Mouse (Mus musculus): ENCODE measurements around the gene Pdpr. TPM values are rescaled to one million over a fixed set of nuclear protein-coding genes. Genes with fewer than 3 reads are reported as not detected.
"Not testable (repeated sequence)": the region's sequence is repeated elsewhere in the genome, so short reads cannot be mapped to it uniquely, and the experiment has no call there.

Gene Pdpr
- polyA plus RNA-seq, 1 experiment: 12.2 TPM

GRCm38 (mm10) chr8:111056691-111057293 is 37.6 kb upstream of the Pdpr start:
- Histone ChIP-seq H3K4me3 (ENCODE audit: control insufficient read depth, low read depth, low read length) (peak overlapping the region; percentile 86), H3K36me3 (ENCODE audit: control insufficient read depth, insufficient read depth, low read length) (no peaks in the 10 kb centered on the region; the same call in 1 of the 2 replicates), H3K27me3 (ENCODE audit: control insufficient read depth, insufficient read depth, low read length) (no peaks in the 10 kb centered on the region), H3K27ac (ENCODE audit: control insufficient read depth, insufficient read depth, low read depth, low read length) (peak overlapping the region; percentile 78), H3K4me1 (ENCODE audit: control insufficient read depth, insufficient read depth, low read length) (peaks cover 10% of the 10 kb centered on the region)
- TF ChIP-seq POLR2A (IDR thresholded peaks at IDR 0.05; ENCODE audit: control insufficient read depth, low read depth, low read length) (no peak), CTCF (IDR thresholded peaks at IDR 0.05; ENCODE audit: control insufficient read depth, insufficient read depth, insufficient replicate concordance, low read depth, low read length) (no peak)

GRCm38 (mm10) chr8:111058946-111059572 is 35.4 kb upstream of the Pdpr start:
- no peaks in the 10 kb centered on the region for H3K27me3 ChIP-seq (ENCODE audit: control insufficient read depth, insufficient read depth, low read length)
- H3K27ac ChIP-seq (ENCODE audit: control insufficient read depth, insufficient read depth, low read depth, low read length): no peak overlapping the region
- TF ChIP-seq POLR2A (IDR thresholded peaks at IDR 0.05; ENCODE audit: control insufficient read depth, low read depth, low read length) (no peak), CTCF (IDR thresholded peaks at IDR 0.05; ENCODE audit: control insufficient read depth, insufficient read depth, insufficient replicate concordance, low read depth, low read length) (no peak)
- peaks cover 15% of the 10 kb centered on the region for H3K4me1 ChIP-seq (ENCODE audit: control insufficient read depth, insufficient read depth, low read length)
- H3K4me3 ChIP-seq (ENCODE audit: control insufficient read depth, low read depth, low read length): no peak overlapping the region
- no peaks in the 10 kb centered on the region for H3K36me3 ChIP-seq (ENCODE audit: control insufficient read depth, insufficient read depth, low read length)

- TF ChIP-seq POLR2A (IDR thresholded peaks at IDR 0.05; ENCODE audit: control insufficient read depth, low read depth, low read length): no peak
- TF ChIP-seq CTCF (IDR thresholded peaks at IDR 0.05; ENCODE audit: control insufficient read depth, insufficient read depth, insufficient replicate concordance, low read depth, low read length): no peak
- Histone ChIP-seq H3K4me3 (ENCODE audit: control insufficient read depth, low read depth, low read length) (peak overlapping the region; percentile 76), H3K27ac (ENCODE audit: control insufficient read depth, insufficient read depth, low read depth, low read length) (no peak overlapping the region), H3K27me3 (ENCODE audit: control insufficient read depth, insufficient read depth, low read length) (no peaks in the 10 kb centered on the region), H3K4me1 (ENCODE audit: control insufficient read depth, insufficient read depth, low read length) (peaks cover 15% of the 10 kb centered on the region), H3K36me3 (ENCODE audit: control insufficient read depth, insufficient read depth, low read length) (no peaks in the 10 kb centered on the region)
Observed at GRCm38 (mm10) chr8:111061688-111062071, 32.8 kb upstream of the Pdpr start.

DNA sequence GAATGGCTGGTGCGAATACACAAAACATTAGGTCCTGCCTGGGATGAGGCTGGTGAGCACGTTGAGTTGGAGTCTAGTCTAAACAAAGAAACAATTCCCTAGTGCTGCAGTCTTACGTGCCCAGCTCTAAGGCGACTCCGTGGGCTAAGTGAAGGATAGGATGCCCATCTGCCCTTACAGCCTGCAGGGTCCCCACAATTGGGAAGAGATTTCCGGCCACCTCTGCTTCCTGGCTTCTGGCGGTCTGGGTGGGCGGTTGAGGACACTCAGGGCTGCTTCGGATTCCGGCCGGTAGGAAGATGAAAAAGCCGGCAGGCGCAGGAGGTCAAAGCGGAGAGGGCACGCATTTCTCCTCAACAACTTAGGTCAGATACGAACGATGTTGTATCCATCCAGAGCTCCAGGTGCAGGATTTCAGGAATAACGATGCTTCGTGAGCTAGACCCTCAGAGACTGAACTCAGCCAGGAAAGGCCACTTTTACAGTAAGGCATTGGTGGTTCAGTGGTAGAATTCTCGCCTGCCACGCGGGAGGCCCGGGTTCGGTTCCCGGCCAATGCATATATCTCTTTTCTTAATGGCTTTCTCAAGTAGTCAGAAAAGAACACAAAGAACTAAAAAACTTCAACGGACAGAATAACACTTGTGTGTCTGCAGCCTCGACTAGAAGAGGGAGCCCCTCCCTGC is 32.2 kb upstream of the Pdpr start:
- Histone ChIP-seq H3K36me3 (ENCODE audit: control insufficient read depth, insufficient read depth, low read length) (no peaks in the 10 kb centered on the region), H3K27ac (ENCODE audit: control insufficient read depth, insufficient read depth, low read depth, low read length) (no peak overlapping the region), H3K27me3 (ENCODE audit: control insufficient read depth, insufficient read depth, low read length) (no peaks in the 10 kb centered on the region), H3K4me1 (ENCODE audit: control insufficient read depth, insufficient read depth, low read length) (peaks cover 9% of the 10 kb centered on the region), H3K4me3 (ENCODE audit: control insufficient read depth, low read depth, low read length) (peak overlapping the region; percentile 76)
- TF ChIP-seq CTCF (IDR thresholded peaks at IDR 0.05; ENCODE audit: control insufficient read depth, insufficient read depth, insufficient replicate concordance, low read depth, low read length): no peak
- no peak for TF ChIP-seq POLR2A (IDR thresholded peaks at IDR 0.05; ENCODE audit: control insufficient read depth, low read depth, low read length)

DNA sequence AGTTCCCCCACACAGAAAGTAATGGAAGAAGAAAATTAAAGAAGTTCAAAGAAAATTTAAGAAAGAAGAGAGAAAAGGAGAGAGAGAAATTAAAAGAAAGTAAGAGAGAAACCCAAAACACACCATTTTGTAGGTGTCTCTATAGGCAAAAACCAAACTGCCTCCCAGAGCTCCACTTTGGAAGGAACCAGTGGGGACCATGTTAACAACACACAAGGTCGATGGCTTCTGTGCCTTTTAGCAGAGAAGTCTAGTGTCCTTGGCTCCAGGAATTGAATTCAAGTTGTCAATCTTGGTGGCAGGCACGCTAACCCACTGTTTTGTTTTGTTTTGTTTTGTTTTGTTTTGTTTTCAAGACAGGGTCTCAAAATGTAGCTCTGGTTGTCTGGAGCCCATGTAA is 31.5 kb upstream of the Pdpr start:
- TF ChIP-seq POLR2A (IDR thresholded peaks at IDR 0.05; ENCODE audit: control insufficient read depth, low read depth, low read length) (no peak), CTCF (IDR thresholded peaks at IDR 0.05; ENCODE audit: control insufficient read depth, insufficient read depth, insufficient replicate concordance, low read depth, low read length) (no peak)
- Histone ChIP-seq H3K4me1 (ENCODE audit: control insufficient read depth, insufficient read depth, low read length) (peaks cover 9% of the 10 kb centered on the region), H3K36me3 (ENCODE audit: control insufficient read depth, insufficient read depth, low read length) (no peaks in the 10 kb centered on the region), H3K27ac (ENCODE audit: control insufficient read depth, insufficient read depth, low read depth, low read length) (no peak overlapping the region), H3K4me3 (ENCODE audit: control insufficient read depth, low read depth, low read length) (no peak overlapping the region), H3K27me3 (ENCODE audit: control insufficient read depth, insufficient read depth, low read length) (no peaks in the 10 kb centered on the region)

GRCm38 (mm10) chr8:111066308-111066707 is 28.1 kb upstream of the Pdpr start:
- no peaks in the 10 kb centered on the region for H3K27me3 ChIP-seq (ENCODE audit: control insufficient read depth, insufficient read depth, low read length)
- H3K36me3 ChIP-seq (ENCODE audit: control insufficient read depth, insufficient read depth, low read length): no peaks in the 10 kb centered on the region
- no peak for TF ChIP-seq CTCF (IDR thresholded peaks at IDR 0.05; ENCODE audit: control insufficient read depth, insufficient read depth, insufficient replicate concordance, low read depth, low read length)
- no peak for TF ChIP-seq POLR2A (IDR thresholded peaks at IDR 0.05; ENCODE audit: control insufficient read depth, low read depth, low read length)
- H3K4me3 ChIP-seq (ENCODE audit: control insufficient read depth, low read depth, low read length): no peak overlapping the region
- no peak overlapping the region for H3K27ac ChIP-seq (ENCODE audit: control insufficient read depth, insufficient read depth, low read depth, low read length)
- H3K4me1 ChIP-seq (ENCODE audit: control insufficient read depth, insufficient read depth, low read length): peaks cover 7% of the 10 kb centered on the region

GRCm38 (mm10) chr8:111067439-111067838 is 27.0 kb upstream of the Pdpr start:
- no peak overlapping the region; the same call in 1 of the 2 replicates for H3K4me3 ChIP-seq (ENCODE audit: control insufficient read depth, low read depth, low read length)
- H3K36me3 ChIP-seq (ENCODE audit: control insufficient read depth, insufficient read depth, low read length): no peaks in the 10 kb centered on the region
- TF ChIP-seq POLR2A (IDR thresholded peaks at IDR 0.05; ENCODE audit: control insufficient read depth, low read depth, low read length) (no peak), CTCF (IDR thresholded peaks at IDR 0.05; ENCODE audit: control insufficient read depth, insufficient read depth, insufficient replicate concordance, low read depth, low read length) (no peak)
- no peaks in the 10 kb centered on the region for H3K27me3 ChIP-seq (ENCODE audit: control insufficient read depth, insufficient read depth, low read length)
- no peaks in the 10 kb centered on the region for H3K4me1 ChIP-seq (ENCODE audit: control insufficient read depth, insufficient read depth, low read length)
- no peak overlapping the region for H3K27ac ChIP-seq (ENCODE audit: control insufficient read depth, insufficient read depth, low read depth, low read length)

GRCm38 (mm10) chr8:111068660-111069059 is 25.8 kb upstream of the Pdpr start:
- not testable (repeated sequence) for H3K4me1 ChIP-seq (ENCODE audit: control insufficient read depth, insufficient read depth, low read length); H3K27me3 ChIP-seq (ENCODE audit: control insufficient read depth, insufficient read depth, low read length); H3K36me3 ChIP-seq (ENCODE audit: control insufficient read depth, insufficient read depth, low read length); H3K4me3 ChIP-seq (ENCODE audit: control insufficient read depth, low read depth, low read length); H3K27ac ChIP-seq (ENCODE audit: control insufficient read depth, insufficient read depth, low read depth, low read length)
